Mouse (Mus musculus) heart, adult 2 months (tissue): Measurements from ENCODE around the gene Gpr63.

Source experiments
- CTCF ChIP-seq: fragments of 200-600 bp; IDR thresholded peaks from 2 replicates; pipeline ENCODE4 v1.8.1; 2022; ENCODE audit warnings: antibody characterized with exemption, mild to moderate bottlenecking, moderate library complexity
- POLR2A ChIP-seq: fragments of 200-500 bp; IDR thresholded peaks from 2 replicates; pipeline ENCODE4 v1.6.1; 2011; ENCODE audit warnings: mild to moderate bottlenecking, low read depth, low read length, control low read depth; ENCODE audit not compliant: insufficient read depth

- TF ChIP-seq CTCF (peak; percentile 27; the same call in 1 of the 2 replicates), POLR2A (no peak)
Observed at GRCm38 (mm10) chr4:25035158-25035791, 69.1 kb downstream of the Gpr63 start.
